Mouse (Mus musculus): Measurements from ENCODE around the gene Fggy.

Fggy gene

DNA sequence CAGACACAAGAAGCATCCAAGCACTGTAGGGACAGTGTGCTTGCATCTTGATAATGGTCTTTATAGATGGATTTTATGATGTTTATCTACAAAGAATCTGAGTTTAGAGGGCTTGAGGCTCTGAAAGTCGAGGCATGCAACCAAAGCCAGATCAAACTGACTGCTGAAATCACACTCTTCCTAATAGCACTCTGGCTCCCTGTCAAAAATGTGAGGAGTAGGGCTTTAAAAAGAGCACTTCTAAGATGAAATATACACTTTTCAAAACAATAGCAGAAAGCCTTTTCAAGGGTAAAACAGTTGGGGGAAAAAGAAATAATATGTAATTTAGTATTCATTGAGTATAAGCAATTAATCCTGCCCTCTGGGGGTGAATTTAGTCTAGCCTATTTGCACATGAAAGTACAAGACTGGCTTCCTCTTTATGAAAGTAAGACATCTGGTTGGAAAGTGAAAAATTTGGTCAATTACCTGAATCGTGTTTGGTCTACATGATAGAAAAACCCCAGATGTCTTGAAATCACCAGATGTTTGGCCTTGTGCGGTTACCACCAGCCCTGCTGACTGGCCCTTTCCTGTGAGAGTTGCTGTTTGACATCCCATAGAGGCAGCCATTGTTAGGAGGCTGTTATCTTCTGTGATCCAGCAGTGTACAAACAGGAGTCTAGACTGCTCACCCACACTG is 172.0 kb downstream of the Fggy start:
- no peak for DNase-seq (ENCODE audit: low spot score in 2 of 2)

DNA sequence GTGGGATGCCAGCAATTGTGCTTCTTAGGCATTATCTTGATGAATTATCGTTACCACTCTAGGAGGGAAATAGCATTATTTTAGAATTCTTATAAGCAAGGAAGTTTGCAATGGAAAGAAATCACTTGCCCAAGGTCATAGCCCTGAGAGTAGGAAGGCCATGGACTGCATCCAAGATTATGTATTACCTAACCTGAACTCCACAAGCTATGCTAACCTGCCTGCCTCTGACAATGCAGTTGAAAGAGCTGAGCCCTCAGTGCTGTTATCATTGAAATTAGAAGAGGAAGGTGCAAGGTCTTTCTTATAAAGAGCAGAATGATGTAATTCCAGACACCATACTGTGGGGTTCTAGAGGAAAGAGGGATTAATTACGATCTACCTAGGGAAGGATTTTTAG is 173.8 kb downstream of the Fggy start:
- DNase-seq (ENCODE audit: low spot score in 2 of 2), result no peak

DNA sequence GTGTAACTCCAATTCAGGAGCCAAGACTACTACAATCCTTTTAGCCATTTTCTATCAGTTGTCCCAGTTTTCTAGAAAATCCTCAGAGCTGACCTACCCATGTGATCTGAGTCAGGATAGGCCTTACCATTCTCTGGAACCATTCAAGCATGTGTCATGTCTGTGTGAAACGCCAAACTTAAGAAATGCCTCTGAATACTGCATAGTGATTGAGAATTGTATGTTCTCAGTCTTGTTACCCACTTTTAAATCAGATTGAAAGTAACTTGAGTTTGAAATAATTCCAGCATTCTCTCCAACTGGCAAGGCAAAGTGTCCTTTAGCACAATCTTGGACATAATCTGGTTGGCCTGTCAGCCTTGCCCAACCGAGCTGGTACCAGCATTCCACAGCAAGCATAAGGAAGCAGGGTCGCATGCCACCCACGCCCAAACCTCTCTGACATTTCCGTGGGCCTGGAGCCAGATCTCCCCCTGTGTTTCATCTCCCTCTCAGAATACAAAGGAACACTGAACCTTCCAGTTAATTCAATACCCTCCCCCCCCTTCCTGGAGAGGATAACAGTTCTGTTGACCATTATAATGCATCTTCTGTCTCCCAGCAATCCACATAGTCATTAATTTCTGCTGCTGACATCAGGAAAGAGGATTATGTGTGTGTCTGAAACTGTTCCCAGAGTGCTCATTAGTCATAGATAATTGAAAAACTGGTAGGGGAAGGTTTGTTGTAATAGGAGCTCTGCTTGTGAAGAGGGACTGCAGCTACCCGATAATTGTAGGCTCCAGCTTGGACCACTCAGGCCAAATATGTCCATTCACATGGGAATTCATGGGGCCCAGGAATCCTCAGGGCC is 176.3 kb downstream of the Fggy start:
- DNase-seq (ENCODE audit: low spot score in 2 of 2), result no peak

DNA sequence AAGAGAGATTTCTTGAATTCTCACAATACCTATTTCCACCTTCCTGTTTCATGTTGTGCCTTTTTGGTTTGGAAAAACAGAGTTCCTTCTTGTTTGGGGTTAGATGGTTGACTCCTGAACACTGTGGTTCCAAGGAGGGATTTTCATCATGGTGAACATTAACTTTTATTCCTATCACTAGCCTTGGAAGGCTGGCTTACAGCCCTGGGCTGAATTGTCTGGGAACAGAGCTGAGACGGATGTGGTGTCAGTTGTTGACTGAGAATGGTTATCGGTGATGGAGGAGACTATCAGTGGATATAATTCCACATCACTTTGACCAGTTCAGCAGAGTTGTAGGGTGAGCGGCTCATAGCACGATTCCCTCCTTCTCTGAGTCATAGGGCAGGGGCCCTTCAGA is 178.7 kb downstream of the Fggy start:
- no peak for DNase-seq (ENCODE audit: low spot score in 2 of 2)

DNA sequence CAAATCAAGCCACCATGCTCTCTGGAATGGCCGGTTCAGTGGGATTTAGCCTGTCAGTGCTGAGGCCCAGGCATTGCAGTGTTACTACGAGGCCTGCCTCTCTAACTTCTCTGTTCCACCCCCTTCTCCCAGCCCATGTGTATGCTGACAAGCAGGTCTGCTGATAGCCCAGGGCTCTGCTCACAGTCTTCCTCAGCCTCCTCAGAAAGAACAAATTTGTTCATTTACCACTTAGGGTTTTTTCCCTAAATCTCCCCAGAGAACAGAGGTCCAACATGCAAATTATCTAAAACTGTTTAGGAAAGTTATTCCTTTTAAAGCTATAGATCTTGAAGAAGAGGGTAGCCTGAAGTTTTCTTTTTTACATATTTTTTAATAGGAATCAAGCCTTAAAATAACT is 179.4 kb downstream of the Fggy start:
- DNase-seq (ENCODE audit: low spot score in 2 of 2), result no peak

DNA sequence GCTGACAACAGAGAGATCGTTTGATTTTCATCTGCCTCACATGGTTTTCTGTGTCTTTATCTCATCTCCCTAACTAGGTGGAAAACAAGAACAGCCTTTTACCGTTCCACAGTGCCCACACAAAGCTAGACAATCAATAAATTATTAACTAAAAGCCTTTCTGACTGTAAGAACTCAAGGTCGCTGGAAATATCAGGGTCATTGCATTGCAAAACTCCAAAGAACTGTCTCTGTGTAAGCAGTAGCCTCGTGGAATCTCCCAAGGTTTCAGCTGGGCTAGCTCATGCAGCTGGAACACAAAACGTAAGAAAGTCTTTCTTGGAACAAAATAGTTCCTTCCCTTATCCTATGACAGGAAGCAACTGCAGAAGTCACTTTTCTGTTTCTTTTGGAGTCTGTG is 180.9 kb downstream of the Fggy start:
- DNase-seq (ENCODE audit: low spot score in 2 of 2), result no peak

DNA sequence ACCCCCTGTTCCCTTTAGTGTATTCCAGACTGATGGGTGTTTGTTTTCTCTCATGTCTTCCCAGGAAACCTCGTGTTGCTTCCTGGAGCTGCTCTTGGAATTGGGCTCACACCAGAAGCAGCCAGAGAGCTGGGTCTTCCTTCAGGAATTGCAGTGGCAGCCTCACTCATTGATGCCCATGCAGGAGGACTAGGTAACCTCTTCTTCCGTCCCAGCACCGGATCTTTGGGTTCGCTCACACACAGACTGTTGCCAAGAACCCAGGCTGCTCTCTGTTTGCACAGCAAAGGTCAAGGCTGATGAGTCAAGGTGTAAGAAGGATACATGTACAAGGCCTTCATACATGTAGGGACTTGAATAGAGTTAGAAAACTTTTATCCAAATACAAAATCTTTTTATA is 181.4 kb downstream of the Fggy start:
- DNase-seq (ENCODE audit: low spot score in 2 of 2), result no peak

DNA sequence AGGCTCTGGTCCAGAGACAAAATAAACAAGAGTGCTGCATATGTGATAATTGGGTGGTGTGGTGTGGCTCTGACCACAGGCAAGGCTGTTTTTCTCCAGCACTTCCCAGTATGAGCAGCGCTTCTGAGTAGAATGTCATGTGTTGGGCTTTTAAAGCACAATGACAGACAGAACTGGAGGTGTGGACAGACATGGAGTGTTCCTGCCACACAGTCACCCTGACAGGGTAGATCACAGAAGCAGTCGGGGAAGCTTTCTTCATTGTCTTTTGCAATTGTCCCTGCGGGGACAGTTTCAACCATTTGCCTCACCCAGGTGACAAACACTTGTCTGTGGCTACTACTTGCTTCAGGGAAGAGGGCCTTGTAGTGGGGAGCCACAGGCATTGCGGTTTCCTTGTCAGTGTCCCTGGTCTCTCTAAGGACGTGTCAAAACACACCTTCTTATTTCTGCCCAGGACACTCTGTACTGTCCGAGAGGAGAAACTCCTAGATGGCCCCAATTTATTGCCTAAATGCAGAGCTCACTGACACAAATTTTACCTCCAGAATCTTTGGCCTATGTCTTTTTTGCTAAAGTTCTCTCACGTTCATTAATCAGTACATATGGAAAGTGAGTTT is 183.9 kb downstream of the Fggy start:
- no peak for DNase-seq (ENCODE audit: low spot score in 2 of 2)

DNA sequence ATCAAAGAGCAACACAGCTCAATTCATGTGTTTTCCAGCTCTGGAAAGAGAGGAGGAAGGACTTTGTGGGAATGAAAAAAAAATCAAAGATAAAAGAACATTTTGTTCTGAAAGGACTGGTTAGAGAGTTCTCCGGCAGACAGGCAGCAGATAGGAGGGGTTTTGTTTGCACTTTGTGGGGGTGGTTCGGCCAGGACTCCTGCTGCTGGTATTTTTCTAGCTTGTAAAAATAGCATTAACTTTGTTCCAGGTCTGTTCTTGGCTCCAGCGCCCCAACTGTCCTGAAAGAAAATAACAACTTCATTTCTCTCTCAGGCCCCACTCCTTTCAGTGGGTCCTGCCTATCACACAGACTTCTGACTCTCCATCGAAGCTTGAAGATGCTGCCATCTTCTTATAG is 185.7 kb downstream of the Fggy start:
- no peak for DNase-seq (ENCODE audit: low spot score in 2 of 2)

DNA sequence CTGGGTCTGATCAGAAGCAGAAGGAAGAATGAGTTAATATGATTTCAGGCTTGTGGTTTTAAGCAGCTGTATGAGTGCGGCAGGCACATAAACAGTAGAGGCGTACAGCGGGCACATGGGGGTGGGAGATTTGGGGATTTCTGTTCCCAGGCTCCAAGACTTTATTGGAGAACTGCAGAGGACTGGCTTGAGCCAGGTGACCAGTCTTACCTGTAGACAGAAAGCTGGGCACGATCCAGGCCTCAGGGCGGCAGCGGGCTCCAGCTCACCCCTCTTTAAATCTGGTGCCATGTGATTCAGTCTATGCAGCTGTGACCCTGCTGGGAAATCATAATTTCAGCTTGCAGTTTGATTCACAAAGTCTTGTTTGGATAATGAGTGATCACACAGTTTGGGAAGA is 189.6 kb downstream of the Fggy start:
- DNase-seq (ENCODE audit: low spot score in 2 of 2), result no peak

DNA sequence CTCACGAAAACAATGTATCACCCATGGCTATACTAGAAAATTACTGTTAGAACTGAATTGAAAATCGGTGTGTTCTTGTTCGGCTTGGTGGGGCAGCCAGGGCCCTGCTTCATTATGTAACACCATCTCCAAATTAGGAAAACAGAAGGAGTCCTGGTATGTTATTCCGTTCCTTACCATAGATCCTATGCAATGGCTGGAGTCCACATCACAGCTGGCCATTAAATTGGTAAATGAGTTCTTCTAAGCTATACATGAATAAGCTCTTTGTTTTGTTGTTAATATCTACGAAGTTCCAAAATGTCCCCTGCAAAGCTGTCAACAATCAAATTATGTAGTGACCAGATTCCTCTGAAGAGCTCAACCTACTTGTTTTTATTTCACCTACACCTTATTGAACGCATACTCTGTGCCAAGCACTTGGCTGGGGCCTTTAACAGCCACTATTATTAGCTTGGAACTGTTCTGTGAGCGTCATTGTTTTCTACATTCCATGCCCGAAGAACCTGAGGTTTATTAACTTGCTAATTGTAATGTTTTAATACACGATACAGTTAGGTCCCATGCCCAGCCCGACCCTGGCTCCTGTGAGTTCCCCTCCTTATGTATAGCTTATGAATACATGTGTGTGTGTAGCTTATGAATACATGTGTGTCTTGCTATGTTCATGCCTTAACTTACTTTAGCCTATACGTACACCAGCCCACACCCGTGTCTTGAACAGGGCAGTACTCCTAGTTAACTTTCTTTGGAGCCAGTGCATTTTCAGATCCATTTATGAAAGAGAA is 190.3 kb downstream of the Fggy start:
- DNase-seq (ENCODE audit: low spot score in 2 of 2), result no peak

DNA sequence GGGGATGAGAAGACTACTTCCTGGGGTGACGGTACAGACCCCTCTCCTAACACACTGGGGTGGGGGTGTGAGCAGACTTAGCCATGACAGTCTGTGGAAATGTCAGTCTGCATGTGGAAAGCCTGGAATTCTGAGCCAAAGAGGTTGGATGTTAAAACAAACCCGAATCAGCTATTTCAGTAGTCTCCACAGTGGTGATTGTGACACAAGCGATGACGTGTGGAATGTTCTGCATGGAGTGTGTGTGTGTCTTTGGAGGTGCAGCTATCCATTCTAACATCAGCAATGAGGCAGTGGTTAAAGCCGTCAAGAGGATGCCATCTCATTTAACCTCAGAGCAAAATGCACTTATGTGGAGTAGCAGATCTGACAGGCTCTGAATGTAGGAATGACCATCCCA is 192.9 kb downstream of the Fggy start:
- DNase-seq (ENCODE audit: low spot score in 2 of 2), result no peak

DNA sequence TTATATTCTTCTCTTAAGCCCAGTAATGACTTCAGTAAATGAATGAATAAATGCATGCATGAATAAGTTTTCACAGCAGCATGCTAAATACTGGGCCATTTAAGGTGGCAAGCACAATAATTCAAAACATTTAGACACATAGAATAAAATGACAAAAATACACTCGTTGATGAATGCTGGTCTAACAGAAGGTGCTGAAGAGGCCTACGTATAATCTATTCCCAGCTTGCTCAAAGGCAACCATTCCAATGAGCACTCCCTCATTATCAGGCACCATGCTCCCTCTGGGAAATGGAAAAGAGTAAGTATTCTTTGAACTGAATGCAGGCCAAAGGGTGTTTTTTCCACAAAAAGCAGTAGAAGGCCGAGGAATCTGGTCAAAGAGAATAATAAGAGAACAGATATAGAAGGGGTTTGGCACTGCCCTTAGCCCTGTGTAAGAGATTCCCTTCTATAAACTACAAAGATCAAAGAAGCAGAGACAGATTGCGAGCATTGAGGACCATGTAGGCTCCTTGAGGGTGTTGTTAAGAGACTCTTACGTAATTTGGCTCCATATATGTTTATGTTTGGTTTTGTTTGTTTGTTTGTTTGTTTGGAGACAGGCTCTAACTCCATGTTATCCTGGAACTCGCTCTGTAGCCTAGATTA is 195.4 kb downstream of the Fggy start:
- no peak for DNase-seq (ENCODE audit: low spot score in 2 of 2)

DNA sequence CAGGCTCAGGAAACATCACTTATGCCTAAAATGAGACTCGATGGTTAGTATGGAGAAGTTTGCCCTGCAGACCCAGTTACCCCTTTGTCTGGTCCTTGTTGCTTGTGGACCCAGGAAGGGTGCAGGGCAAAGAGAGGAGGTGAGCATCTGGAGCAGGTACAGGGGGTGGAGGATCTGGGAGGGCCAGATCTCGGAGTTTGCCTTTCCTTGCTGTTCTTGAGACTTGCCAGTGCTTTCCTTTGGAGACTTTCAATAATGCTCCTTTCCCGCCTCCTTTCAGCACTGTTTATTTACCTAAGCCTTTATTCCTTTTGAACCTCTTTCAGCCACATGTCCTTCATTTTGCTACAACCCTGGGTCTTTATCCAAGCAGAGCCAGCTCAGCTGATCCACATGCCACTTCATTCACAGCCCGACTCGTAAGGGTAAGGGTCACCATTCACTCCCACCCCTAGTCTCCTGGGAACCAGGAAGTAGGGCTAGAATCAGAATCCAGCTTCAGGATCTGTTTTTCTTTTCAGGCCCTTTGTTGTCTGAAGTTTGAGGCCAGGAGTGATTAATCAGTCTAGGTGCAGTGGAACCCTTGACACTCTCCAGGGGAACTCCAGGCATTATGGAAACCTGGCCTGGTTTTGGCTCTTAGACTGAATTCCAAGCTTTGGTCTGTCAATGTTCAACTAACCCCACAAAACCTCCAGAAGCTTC is 201.9 kb downstream of the Fggy start:
- no peak for DNase-seq (ENCODE audit: low spot score in 2 of 2)

DNA sequence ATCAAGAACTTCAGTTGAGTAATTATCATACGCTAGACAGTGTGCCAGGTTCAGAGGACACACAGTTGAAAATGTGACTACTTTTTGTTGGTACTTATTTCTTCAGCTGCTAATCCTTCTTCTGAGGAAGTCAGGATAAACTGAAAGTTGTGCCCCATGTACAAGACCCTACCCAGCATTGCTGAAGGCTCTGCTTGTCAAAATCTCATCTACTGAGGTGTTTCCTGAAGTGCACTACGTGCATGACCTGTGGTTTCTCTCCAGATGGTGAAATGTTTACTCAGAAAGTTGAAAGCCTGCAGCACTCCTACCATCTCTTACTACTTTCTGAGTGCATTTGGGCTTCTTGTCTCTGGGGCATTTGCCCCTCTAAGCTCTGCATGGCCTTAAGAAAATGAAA is 208.1 kb downstream of the Fggy start:
- DNase-seq (ENCODE audit: low spot score in 2 of 2), result no peak

DNA sequence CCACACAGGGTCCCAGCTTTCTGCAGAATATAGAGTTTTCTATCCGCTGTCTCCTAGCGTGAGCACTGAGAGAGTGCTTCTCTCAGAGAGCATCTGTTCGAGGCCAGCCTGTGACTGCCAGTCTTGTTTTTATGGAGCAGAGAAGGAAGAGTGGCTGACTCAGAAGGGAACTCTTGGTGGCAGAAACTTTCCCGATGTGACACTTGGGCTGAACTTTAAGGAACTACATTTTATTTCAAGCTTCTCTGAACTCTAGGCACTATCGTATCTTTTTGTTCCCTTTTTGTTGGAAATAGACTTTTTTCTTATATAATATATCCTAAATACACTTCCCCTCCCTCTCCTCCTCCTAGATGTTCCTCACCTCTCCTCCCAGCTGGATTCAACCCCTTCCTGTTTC is 213.2 kb downstream of the Fggy start:
- DNase-seq (ENCODE audit: low spot score in 2 of 2), result peak in 1 of 2 experiments; percentile 2

DNA sequence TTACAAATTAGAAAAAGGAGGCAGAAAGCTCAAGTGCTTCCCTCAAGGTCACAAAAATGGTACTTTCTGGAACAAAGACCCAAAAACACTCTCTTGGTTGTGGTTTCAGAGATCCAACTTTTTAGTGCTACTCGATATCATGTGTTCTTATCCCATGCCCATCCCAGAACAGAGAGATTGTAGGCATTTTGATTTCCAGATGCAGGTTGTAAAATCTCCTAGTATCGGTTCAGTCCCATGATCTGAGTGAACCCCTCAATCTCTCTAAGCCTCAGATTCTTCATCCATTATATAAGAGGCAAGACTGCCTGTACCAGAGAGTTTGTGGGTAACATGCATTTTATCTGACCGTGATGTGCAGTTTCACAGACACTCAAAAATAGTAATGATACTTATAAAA is 214.2 kb downstream of the Fggy start:
- no peak for DNase-seq (ENCODE audit: low spot score in 2 of 2)

DNA sequence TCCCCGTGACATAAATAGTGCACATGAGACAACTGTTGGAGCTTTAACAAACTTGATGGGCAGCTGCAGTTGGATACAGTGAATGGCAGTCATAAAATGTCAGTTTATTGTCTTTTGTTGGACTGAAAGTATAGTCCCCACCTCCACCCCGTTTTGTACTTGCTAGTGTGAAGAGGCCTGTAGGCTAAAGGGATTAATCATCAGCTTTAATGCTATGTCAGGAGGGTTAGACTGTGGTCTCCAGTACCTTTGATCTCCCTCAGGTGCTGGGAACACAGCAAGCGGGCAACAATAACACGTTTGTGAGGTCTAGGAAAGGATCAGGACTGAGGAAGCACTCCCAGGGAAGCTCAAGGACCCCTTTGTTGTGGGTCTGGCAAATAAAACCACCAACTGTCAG is 214.6 kb downstream of the Fggy start:
- DNase-seq (ENCODE audit: low spot score in 2 of 2), result no peak

DNA sequence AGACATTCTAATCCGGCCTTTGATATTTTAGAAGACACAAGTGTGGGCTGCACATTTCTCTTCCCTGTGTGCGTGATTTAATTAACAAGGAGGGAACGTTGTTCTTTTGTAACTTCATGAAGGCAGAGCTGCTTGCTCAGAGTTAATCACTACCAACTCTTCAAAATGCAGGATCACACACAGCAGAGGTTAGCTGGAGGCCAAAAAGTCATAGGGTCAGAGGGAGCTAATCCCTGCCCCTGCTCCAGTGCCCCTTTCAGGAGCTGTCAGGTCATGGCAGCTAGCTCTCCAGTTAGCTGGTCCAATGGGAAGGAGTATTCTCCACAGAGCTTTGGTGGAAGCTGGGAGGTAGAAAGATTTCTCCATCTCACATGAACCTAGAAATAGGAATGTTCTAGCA is 215.4 kb downstream of the Fggy start:
- no peak for DNase-seq (ENCODE audit: low spot score in 2 of 2)

DNA sequence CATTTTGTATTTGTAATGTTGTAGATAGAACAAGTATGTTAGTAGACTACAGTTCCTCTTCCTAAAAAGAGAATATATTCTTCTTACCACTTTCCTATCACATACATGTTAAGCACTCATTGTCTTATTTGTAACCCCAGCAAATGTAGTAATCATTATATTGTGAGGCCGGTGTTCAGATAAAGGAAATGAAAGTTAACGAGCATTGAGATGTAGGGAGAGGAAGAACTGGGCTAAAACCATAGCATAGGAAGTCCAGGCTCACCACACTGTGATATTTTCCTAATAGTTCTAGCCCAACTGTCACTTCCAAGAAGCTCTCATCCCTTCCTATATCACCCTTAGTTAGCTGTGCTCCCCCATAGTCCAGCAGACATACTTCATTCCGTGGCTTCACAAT is 218.3 kb downstream of the Fggy start:
- no peak for DNase-seq (ENCODE audit: low spot score in 2 of 2)

DNA sequence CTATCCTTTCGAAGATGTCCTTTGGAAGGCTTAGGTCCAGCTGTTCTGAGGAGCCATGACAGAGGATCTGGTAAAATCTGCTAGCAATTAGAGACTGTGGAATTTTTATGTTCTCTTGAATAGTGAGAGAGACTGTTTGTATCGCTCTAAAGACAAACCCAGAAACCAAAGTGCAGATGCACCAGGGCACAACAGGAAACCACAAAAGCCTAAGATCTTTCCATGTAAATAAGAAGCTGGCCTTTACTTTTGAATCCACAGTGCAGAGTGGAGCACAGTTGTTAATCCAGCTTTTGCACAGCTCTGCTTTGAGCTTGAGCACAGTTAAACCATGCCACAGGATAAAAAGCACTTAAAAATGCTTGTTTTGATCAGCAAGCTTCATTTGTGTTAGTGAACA is 220.5 kb downstream of the Fggy start:
- no peak for DNase-seq (ENCODE audit: low spot score in 2 of 2)
